Mouse (Mus musculus) hematopoietic stem cell, adult 5-6 weeks (primary cell): ENCODE data around the gene Sipa1l1. TPM values are rescaled to one million over a fixed set of nuclear protein-coding genes. Genes with fewer than 3 reads are reported as not detected.
A peak's percentile ranks its signal among the peaks of the same experiment; 100 is the strongest.
"Not testable (repeated sequence)": the region's sequence is repeated elsewhere in the genome, so short reads cannot be mapped to it uniquely, and the experiment has no call there.

Experiments used
- ATAC-seq, 2 experiments: fragments of 125-278 bp in 1 of 2; replicated peaks in 1 of 2; 2 replicates each; pipeline ENCODE4 v1.8.0; 2016 to 2017; ENCODE audit warnings: inconsistent platforms in 2 of 2, mild to moderate bottlenecking in 2 of 2, moderate number of reproducible peaks in 2 of 2, low read depth in 1 of 2, moderate TSS enrichment in 1 of 2; ENCODE audit not compliant: low FRiP score in 2 of 2, poor library complexity in 2 of 2, severe bottlenecking in 2 of 2, insufficient read depth in 1 of 2, low TSS enrichment in 1 of 2
- total RNA-seq: library from RNA; stranded (forward); fragments of 172-1452, 232-1000 nt; gene quantifications from 2 replicates; pipeline ENCODE4 v1.2.3, GENCODE M21; 2017

Sipa1l1 gene
- total RNA-seq, 1 experiment from 2014 or later, result 27.9 TPM

GRCm38 (mm10) chr12:82454415-82454814 lies 285.3 kb downstream of the Sipa1l1 start:
- no peak for ATAC-seq

DNA sequence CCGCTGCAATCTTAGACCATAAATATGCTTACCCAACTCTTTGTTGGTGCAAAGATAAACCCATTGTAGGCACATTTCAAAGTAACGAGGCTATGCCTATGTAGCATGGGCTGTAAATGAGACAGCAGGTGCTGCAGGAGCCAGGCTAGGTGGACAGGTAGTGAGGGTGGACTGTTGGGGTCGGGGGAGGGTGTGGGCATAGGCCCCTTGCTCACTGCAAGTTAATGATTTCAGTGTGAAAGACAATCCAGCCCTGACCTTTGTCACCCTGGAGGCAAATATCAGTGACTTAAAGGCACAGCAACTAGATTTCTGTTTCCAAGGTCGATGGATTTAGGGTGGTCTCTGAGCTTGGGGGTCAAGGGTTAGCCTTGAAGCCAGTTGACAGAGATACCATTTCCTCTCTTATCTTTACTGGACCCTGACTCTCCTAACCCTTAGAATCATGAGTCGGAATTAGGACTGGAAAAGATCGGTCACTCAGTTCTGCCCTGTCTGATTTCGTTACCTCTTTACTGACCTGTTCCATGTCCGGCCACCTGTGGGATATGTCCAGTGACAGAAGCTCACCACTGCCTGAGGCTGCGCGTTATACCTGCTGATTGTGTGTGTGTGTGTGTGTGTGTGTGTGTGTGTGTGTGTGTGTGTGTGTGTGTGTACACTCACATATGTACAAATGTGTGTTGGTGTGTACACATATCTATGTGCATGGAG lies 286.7 kb downstream of the Sipa1l1 start:
- no peak for ATAC-seq

DNA sequence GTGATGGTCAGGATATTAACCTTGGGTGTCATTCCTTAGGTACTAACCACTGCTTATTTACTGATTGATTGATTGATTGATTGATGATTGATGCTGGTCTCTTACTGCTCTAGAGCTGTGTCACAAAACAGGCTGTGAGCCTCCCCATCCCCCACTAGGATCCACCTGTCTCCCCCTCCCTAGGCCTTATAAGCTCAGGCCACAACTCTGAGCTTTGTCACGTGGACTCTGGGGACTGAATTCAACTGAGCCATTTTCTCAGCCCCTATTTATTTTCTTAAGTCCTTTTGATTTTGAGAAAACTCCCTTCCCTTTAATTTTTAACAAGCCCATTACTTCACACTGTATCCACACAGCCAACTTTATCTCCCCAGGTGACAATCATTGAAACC lies 287.3 kb downstream of the Sipa1l1 start:
- no peak for ATAC-seq

DNA sequence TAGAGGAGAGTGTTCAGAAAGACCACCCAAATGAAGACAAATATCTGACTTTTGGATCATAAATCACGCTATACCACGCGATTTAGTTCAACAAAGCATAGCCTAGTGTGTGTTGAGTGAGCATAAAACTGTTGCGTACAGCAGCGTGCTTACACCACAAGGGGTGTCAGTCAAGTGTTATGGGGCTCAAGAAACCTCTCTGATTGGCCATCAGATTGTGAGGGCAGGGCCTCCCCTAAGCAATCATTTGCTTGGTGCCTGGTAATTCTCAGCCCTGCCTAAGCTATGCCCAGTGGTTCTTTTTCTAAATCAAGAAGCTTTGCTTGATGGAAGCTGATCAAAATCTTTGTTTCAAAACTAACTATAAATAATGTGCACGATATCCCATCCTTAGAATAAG lies 288.5 kb downstream of the Sipa1l1 start:
- no peak for ATAC-seq

DNA sequence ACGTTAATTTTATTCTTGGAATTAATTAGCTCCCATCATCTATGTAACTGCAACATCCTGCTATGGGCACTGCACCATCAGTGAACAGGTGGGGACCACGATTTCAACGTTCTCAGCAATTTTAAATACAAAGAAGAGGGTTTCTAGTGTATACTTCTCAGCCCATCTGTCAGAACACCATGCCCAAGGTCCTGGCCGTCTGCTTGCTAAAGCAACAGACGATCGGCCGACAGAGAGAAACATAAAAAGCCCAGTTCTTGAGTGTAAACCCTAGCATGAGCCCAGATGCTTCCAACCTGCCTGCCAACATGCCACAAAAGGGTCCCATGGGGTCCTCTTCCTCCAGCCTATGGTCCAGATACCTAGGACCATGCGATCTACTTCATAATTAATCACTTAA lies 288.9 kb downstream of the Sipa1l1 start:
- no peak for ATAC-seq

GRCm38 (mm10) chr12:82467234-82467633 lies 298.1 kb downstream of the Sipa1l1 start:
- ATAC-seq, result no peak

- no peak for ATAC-seq
Observed at GRCm38 (mm10) chr12:82467641-82468040, 298.5 kb downstream of the Sipa1l1 start.

GRCm38 (mm10) chr12:82468416-82468815 lies 299.3 kb downstream of the Sipa1l1 start:
- ATAC-seq, result no peak

- ATAC-seq, result peak; percentile 85 to 90
Observed at GRCm38 (mm10) chr12:82469706-82470361, 300.7 kb downstream of the Sipa1l1 start.

- peak; percentile 43 to 54 for ATAC-seq
Observed at GRCm38 (mm10) chr12:82470362-82470936, 301.3 kb downstream of the Sipa1l1 start.

GRCm38 (mm10) chr12:82472796-82473195 lies 303.7 kb downstream of the Sipa1l1 start:
- no peak for ATAC-seq

DNA sequence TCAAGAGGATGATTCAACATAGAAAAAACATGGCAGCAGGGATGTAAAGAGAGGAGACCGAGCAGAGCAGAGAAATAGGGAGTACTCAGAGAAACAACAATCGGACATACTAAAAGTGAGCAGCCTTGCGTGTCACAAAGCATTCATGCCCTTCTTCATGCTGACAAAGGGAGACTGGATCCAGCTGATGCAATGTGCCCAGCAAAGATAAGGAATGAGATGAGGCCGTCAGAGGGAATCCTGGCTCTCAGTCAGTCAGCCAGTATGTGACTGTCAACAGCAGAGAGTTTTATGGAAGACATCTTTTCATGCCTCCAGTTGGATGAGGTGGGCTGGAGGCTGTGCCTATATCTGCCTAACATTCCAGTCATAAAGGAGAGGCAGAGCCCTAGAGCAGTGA lies 304.1 kb downstream of the Sipa1l1 start:
- no peak for ATAC-seq

DNA sequence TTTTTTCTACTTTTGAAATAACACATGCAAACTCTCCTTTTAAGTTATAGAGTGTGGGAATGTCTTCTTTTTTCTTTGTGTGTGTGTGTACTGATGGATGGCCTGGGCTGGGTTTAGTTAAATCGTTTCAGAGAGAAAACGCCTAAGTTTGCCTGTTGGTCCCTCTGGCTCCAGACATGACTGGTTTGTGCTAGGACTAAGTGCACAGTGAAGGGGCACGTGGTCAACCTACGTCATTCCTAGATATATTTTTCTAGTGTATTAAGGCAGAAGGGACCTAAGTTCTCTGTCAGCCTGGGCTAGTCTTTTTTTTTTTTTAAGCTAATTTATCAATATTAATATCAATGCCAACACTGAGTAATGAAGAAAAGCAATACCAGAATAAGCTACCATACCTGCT lies 305.3 kb downstream of the Sipa1l1 start:
- no peak for ATAC-seq

DNA sequence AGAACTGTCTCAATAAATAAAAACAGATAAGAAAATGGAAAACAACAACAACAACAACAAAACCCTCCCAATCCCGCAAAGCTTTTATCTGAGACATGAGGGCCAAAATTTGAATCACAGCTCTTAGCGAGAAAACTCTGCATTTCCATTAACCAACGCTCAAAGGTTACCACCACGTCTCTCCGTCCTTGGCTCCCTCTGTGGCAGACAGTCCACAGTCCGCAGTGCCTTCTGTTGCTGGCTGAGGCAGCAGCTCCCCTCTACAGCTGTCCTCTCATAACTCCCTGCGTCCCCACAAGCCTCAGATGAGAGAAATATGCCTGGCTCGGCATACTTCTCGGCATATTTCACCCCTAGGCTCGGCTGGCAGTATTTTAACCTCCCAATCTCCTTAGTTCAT lies 306.9 kb downstream of the Sipa1l1 start:
- ATAC-seq, result no peak

- no peak for ATAC-seq
Observed at GRCm38 (mm10) chr12:82476580-82476979, 307.5 kb downstream of the Sipa1l1 start.

DNA sequence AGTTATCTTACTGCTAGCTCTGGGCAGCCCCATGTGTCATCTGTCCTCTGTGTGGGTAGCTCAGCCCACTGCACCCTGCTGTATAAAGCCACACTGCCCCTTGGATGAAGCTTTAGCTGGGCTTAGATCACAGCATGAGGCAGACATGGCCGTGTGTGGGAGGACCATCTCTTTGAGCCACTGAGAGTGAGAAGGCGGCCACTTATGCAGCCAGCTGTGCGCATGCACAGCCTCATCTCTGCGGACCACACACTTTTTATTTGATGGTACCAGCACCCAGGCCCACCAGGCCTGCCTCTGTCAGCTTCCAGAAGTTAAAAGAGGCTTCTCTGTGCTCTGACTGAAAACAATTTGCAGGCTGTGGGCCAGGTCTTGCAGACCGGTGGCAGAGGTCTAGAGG lies 308.7 kb downstream of the Sipa1l1 start:
- ATAC-seq, result no peak

DNA sequence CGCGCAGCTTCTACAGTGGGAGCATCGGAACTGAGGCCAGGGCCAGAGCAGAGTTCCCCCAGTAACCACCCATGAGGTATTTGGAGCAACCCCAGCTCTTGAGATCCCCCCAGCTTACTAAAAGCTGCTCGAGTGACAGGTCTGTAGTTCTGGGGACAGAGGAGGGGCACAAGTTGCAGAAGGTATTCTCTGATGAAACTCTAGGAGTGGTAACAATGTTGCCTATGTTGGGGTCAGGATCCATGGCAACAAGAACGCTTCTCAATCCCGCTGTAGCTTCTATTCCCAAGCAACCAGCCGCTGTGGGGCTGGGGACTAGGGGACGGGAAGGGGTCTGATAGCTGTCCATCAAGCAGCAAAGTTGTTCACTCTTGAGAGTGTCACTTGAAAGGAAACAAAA lies 309.1 kb downstream of the Sipa1l1 start:
- ATAC-seq, result no peak

DNA sequence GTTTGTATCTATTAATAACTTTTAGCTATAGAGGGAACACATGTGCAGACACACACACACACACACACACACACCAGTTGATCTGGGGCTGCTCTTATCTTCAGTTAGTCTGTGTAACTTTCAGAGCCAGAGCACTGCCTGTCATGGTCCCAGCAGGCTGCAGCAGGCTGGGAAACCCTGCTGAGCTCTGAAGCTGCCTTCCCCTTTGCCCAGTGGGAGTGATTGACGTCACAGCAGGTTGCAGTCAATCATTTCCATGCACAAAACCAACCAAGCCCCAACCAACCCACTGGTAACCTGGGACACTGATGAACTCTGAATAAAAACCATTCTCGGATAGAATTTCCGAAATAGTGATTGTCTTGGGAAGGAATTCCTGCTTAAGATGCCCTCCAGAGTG lies 310.3 kb downstream of the Sipa1l1 start:
- ATAC-seq, result no peak

- not testable (repeated sequence) for ATAC-seq
Observed at GRCm38 (mm10) chr12:82480425-82480824, 311.3 kb downstream of the Sipa1l1 start.
